Mouse (Mus musculus): Measurements from ENCODE around the gene Itga9. TPM values are rescaled to one million over a fixed set of nuclear protein-coding genes. Genes with fewer than 3 reads are reported as not detected.

The Itga9 gene
- polyA plus RNA-seq, 1 experiment from 2014 or later, result 0.48 TPM

DNA sequence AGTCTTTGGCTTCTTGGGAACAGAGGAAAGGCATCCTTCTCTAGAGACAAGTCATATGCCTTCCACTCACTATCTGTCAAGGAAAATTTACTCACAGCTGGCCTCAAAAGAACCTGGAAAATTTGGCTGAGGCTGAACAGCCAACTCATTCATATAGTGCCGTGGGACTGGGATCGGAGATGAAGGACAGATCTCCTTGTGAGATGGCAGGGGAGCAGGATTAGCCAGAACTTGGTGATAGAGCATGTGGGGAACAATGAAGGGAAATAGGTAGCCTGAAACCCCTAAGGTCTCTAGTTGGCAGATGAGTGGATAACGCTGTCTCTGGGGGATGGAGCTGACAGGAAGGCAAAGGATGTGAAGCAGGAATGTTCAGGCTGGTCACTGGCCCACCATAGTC, 132.6 kb downstream of the Itga9 start:
- Histone ChIP-seq H3K9ac (no peak overlapping the region), H3K4me3 (no peak overlapping the region), H3K9me3 (replicated peaks) (no peaks in the 10 kb centered on the region), H3K27me3 (no peaks in the 10 kb centered on the region), H3K4me1 (no peaks in the 10 kb centered on the region), H3K4me2 (no peak overlapping the region), H3K36me3 (ENCODE audit: poor library complexity, severe bottlenecking) (no peaks in the 10 kb centered on the region), H3K27ac (no peak overlapping the region)
- ATAC-seq, result no peak
- 91% methylated on average over 3 of the region's 3 CpGs for WGBS

DNA sequence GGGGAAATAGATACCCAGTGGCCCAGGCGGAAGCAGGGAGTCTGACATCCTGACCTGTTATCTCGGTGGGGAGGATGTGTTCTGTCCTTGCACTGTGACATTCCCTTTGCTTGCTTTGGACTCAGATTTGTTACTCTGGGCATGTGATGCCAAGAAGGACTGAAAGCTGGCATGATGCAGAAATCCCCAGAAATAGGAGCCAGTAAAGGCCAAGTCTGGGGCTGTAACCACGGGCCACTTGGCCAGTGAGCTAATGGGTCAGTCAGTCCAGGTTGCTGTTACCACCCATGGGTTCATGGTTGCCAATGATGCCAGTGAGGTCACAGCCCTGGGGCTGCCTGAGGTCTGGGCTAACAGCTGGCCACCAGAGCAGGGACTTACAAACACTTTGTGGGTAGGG, 133.2 kb downstream of the Itga9 start:
- Histone ChIP-seq H3K9me3 (replicated peaks) (no peaks in the 10 kb centered on the region), H3K27me3 (no peaks in the 10 kb centered on the region), H3K36me3 (ENCODE audit: poor library complexity, severe bottlenecking) (no peaks in the 10 kb centered on the region), H3K27ac (no peak overlapping the region), H3K4me3 (no peak overlapping the region), H3K4me2 (no peak overlapping the region), H3K4me1 (no peaks in the 10 kb centered on the region), H3K9ac (no peak overlapping the region)
- ATAC-seq, result no peak
- WGBS, result 90% methylated on average over 3 of the region's 3 CpGs

DNA sequence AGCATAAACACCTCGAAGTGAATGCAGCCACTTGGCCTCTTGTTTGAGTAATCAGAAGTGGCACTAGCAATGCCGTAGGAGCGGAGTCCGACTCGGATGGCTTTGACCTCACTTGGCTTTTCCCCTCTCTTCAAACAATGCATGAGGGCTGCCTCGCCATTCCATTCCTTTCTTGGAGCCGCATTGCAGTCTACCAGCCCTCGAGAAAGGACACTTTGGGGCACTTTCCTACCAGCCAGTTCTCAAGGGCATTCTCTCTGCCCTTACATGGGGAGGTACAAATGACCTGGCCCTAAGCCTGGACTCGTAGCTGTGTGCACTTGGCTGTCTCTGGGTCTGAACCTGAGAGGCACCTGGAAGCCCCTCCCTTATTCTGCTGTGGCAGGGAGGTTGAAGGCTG, 134.8 kb downstream of the Itga9 start:
- H3K4me3 ChIP-seq, result no peak overlapping the region
- no peak overlapping the region for H3K9ac ChIP-seq
- ATAC-seq, result no peak
- H3K4me2 ChIP-seq, result no peak overlapping the region
- H3K4me1 ChIP-seq, result no peaks in the 10 kb centered on the region
- H3K9me3 ChIP-seq (replicated peaks), result no peaks in the 10 kb centered on the region; the same call in 1 of the 2 replicates
- H3K27me3 ChIP-seq, result no peaks in the 10 kb centered on the region
- WGBS, result 77% methylated on average over 9 of the region's 9 CpGs
- H3K36me3 ChIP-seq (ENCODE audit: poor library complexity, severe bottlenecking), result no peaks in the 10 kb centered on the region
- no peak overlapping the region for H3K27ac ChIP-seq

DNA sequence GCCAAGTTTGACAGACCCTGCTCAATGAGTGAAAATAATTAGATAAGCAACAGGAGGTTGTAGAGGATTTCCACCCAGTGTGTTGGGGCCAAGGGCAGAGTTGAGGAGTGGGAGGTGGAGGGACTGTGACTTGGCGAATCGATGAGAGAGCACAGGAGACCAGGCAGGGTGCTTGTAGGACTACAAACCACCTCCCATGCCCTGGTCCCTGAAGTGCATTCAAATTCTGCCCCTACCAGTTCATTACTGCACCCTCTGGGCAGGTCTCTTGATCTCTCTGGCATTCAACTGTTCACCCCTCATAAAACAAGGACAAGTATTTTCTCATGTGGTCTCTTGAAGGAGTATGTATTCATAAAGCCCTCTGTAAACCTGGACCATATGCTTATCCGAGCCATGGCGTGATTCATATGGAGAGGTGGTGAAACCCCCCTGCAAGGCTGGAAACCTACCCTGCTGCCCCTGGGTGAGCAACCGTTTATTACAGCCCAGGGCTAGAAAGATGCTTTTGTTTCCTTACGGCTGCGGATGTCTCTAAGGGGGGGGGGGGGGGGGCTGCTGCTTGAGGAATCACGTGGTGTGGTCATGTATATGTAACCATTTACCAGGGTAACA, 143.0 kb downstream of the Itga9 start:
- no peak overlapping the region for H3K4me2 ChIP-seq
- no peaks in the 10 kb centered on the region for H3K4me1 ChIP-seq
- H3K4me3 ChIP-seq, result no peak overlapping the region
- no peaks in the 10 kb centered on the region; the same call in 1 of the 2 replicates for H3K9me3 ChIP-seq (replicated peaks)
- H3K9ac ChIP-seq, result no peak overlapping the region
- ATAC-seq, result no peak
- H3K27me3 ChIP-seq, result no peaks in the 10 kb centered on the region
- no peaks in the 10 kb centered on the region for H3K36me3 ChIP-seq (ENCODE audit: poor library complexity, severe bottlenecking)
- H3K27ac ChIP-seq, result no peak overlapping the region
- 68% methylated on average over 8 of the region's 8 CpGs for WGBS

DNA sequence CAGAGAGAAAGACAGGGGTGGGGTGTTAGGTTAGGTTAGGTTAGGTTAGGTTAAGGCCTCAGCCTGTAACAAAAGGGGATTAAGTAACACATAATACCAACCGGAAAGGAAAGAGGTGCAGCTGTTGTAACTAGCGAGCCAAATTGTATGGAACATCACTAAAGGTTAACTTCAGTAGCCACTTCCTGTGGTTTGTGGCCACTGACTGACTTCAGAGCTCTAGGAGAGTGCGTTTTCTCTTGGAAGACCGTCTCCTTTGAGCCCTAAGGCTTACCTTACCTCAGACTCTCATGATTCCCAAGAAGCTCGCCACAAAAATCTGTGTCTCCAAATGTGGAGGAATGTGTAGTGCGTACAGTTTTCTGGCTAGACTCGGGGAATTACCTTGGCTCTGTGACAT, 144.3 kb downstream of the Itga9 start:
- Histone ChIP-seq H3K27ac (no peak overlapping the region), H3K9me3 (replicated peaks) (no peaks in the 10 kb centered on the region), H3K4me1 (no peaks in the 10 kb centered on the region), H3K36me3 (ENCODE audit: poor library complexity, severe bottlenecking) (no peaks in the 10 kb centered on the region), H3K4me3 (no peak overlapping the region), H3K4me2 (no peak overlapping the region), H3K9ac (no peak overlapping the region), H3K27me3 (no peaks in the 10 kb centered on the region)
- ATAC-seq, result no peak
- WGBS, result 79% methylated on average over 7 of the region's 7 CpGs

DNA sequence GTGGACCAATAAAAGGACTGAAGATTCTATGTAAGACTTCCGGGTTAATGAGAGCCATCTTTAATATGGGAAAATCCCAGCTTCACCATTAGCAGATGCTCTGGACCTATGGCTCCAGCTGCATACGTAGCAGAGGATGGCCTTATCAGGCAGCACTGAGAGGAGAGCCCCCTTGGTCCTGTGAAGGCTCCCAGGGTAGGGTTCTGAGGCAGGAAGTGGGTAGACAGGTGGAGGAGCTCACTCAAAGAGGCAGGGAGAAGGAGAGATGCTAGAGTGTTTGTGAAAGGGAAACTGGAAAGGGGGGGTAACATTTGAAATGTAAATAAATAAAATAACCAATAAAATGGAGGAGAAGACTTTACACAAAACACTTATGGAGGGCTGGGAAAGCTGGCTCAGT, 145.9 kb downstream of the Itga9 start:
- Histone ChIP-seq H3K9me3 (replicated peaks) (no peaks in the 10 kb centered on the region), H3K27me3 (no peaks in the 10 kb centered on the region), H3K27ac (no peak overlapping the region), H3K36me3 (ENCODE audit: poor library complexity, severe bottlenecking) (no peaks in the 10 kb centered on the region), H3K4me3 (no peak overlapping the region), H3K4me2 (no peak overlapping the region), H3K9ac (no peak overlapping the region), H3K4me1 (no peaks in the 10 kb centered on the region)
- 91% methylated on average over 2 of the region's 2 CpGs for WGBS
- no peak for ATAC-seq

DNA sequence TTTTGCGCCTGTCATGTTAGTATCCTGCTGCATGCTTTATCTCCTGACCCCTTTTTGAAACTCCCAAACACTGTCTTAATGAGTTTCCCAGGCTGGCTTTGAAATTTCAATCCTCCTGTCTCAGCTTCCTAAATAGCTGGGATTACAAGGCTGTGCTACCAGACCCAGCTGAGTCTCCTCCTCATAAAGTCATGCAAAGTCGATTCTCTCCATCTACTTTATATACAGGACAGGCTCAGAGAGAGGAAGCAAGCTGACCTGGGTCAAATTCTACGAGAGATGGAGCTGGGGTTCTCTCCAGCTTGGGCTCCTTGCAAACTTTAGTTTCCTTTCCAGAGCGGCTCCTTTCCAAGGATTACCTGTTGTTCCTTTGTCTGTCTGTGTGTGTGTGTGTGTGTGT, 153.0 kb downstream of the Itga9 start:
- Histone ChIP-seq H3K27ac (no peak overlapping the region), H3K4me1 (peaks cover 12% of the 10 kb centered on the region), H3K4me3 (no peak overlapping the region), H3K36me3 (ENCODE audit: poor library complexity, severe bottlenecking) (no peaks in the 10 kb centered on the region), H3K4me2 (no peak overlapping the region), H3K9ac (no peak overlapping the region), H3K27me3 (no peaks in the 10 kb centered on the region), H3K9me3 (replicated peaks) (no peaks in the 10 kb centered on the region)
- 71% methylated on average over 4 of the region's 4 CpGs for WGBS
- ATAC-seq, result no peak

DNA sequence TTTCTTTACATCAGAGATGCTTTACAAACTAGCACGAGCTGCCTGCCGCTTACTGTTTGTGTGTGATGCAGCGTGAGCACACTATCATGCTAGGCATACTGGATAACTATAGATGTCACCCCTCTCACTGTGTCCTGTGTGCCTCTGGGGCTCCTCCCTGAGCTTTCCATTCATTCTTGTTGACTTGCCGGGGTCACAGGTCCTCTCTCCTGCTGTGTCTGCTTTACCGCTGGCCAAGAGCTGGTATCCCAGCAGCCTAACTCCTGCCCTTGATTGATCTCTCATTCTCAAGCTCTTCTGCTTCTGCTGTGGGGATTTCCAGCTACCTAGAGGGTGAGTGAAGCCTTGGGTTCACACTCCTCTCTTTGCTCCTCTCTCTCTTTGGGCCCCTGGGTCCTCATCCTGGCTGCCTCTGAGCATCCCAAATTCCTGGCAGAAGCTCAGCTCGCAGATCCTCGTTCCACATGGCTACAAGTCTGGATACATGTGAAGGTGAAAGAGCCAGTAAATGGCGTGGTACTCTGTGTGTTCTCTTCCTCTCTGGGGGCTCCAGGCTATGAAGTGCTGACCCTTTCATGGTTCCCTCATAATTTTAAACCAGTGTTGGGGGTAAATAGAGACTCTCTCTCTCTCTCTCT, 155.6 kb downstream of the Itga9 start:
- H3K27ac ChIP-seq, result no peak overlapping the region
- no peaks in the 10 kb centered on the region for H3K27me3 ChIP-seq
- no peak for ATAC-seq
- H3K4me1 ChIP-seq, result peaks cover 12% of the 10 kb centered on the region
- H3K9ac ChIP-seq, result no peak overlapping the region
- no peaks in the 10 kb centered on the region for H3K36me3 ChIP-seq (ENCODE audit: poor library complexity, severe bottlenecking)
- no peak overlapping the region for H3K4me3 ChIP-seq
- WGBS, result 55% methylated on average over 8 of the region's 8 CpGs
- no peaks in the 10 kb centered on the region for H3K9me3 ChIP-seq (replicated peaks)
- H3K4me2 ChIP-seq, result no peak overlapping the region

DNA sequence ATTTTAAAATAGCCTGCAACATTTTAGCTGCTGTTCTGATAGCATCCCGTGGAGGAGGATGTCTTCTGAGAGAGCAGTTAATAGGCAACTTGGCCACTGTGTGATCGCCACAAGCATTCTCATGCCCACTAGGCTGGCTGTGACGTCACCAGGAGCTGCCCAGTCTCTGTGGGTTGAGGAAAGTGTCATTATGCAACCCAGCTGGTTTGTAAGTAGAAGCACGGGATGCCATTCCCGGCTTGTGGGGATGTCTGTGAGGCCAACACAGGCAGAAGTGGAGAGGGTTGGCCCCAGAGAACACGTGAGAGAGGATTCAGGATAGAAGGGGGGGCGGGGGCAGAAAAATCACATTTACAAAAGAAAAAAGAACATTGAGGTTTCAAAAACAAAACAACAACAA, 156.3 kb downstream of the Itga9 start:
- Histone ChIP-seq H3K9ac (no peak overlapping the region), H3K4me1 (peaks cover 12% of the 10 kb centered on the region), H3K4me3 (no peak overlapping the region), H3K36me3 (ENCODE audit: poor library complexity, severe bottlenecking) (no peaks in the 10 kb centered on the region), H3K4me2 (no peak overlapping the region), H3K27me3 (no peaks in the 10 kb centered on the region), H3K27ac (no peak overlapping the region), H3K9me3 (replicated peaks) (no peaks in the 10 kb centered on the region)
- 0 out of 2 replicates have a peak, but pooled peaks have one; percentile 33 for ATAC-seq
- WGBS, result 33% methylated on average over 7 of the region's 7 CpGs

DNA sequence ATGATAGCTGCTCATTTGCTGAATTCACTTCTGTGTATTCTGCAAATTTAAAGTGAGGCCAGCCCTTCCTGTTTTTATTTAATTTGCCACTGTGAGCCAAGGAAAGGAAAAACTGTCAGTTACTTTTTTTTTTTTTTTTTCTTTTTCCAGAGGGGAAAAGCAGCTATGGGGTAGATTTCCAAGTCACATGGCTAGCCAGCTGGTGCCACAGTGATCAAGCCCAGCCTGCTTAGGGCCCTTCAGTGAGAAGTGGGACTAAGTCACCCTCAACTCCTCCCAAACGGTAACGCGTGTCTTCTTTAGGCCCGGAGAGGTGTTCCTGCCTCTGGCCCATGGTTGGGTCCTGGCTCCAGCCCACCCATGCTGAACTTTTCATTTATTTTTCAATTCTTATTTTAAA, 156.7 kb downstream of the Itga9 start:
- 83% methylated on average over 4 of the region's 4 CpGs for WGBS
- H3K4me1 ChIP-seq, result peaks cover 12% of the 10 kb centered on the region
- peak; percentile 59; the same call in 1 of the 2 replicates for ATAC-seq
- H3K4me3 ChIP-seq, result no peak overlapping the region
- no peaks in the 10 kb centered on the region for H3K36me3 ChIP-seq (ENCODE audit: poor library complexity, severe bottlenecking)
- H3K9ac ChIP-seq, result no peak overlapping the region
- H3K4me2 ChIP-seq, result no peak overlapping the region
- no peaks in the 10 kb centered on the region for H3K27me3 ChIP-seq
- no peak overlapping the region for H3K27ac ChIP-seq
- H3K9me3 ChIP-seq (replicated peaks), result no peaks in the 10 kb centered on the region

DNA sequence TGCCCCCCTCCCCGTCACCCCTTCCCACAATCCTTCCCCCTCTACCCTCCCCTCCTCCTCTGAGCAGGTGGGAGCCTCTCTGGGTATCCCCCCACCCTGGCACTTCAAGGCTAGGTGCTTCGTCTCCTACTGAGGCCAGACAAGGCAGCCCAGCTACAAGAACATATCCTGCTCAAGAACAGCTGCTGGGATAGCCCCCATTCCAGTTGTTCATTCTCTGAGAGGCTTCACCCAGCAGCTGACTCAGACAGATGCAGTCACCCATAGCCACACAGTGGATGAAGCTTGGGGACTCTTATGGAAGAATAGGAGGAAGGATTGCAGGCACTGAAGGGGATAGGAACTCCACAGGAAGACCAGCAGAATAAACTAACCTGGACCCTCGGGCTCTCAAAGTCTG, 157.2 kb downstream of the Itga9 start:
- no peaks in the 10 kb centered on the region for H3K9me3 ChIP-seq (replicated peaks)
- 0 out of 2 replicates have a peak, but pooled peaks have one; percentile 21 for ATAC-seq
- no peak overlapping the region for H3K27ac ChIP-seq
- no peaks in the 10 kb centered on the region for H3K27me3 ChIP-seq
- 76% methylated on average over 3 of the region's 3 CpGs for WGBS
- H3K36me3 ChIP-seq (ENCODE audit: poor library complexity, severe bottlenecking), result no peaks in the 10 kb centered on the region
- H3K4me2 ChIP-seq, result no peak overlapping the region
- H3K4me1 ChIP-seq, result peaks cover 12% of the 10 kb centered on the region
- no peak overlapping the region for H3K9ac ChIP-seq
- H3K4me3 ChIP-seq, result no peak overlapping the region

DNA sequence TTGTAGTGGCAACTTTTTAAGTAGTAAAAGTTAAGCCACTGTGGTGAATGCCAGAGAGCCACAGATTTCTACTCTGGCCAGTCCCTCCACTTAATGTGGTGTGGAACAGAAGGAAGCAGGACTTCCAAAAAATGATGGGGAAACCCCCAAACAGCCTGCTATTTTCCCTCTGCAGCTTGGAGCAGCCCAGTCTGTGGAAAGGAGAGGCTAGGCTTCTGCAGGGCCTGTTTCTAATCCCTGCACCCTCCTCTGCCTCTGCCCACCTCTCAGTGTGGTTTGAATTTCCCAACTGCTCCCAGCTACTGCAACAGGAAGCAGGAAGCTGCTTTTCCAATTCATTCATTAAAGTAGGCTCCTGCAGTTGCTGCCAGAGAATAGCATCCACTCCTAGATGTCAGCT, 158.6 kb downstream of the Itga9 start:
- no peak overlapping the region for H3K4me2 ChIP-seq
- H3K27ac ChIP-seq, result no peak overlapping the region
- no peak overlapping the region for H3K9ac ChIP-seq
- no peaks in the 10 kb centered on the region for H3K9me3 ChIP-seq (replicated peaks)
- H3K36me3 ChIP-seq (ENCODE audit: poor library complexity, severe bottlenecking), result no peaks in the 10 kb centered on the region
- peaks cover 12% of the 10 kb centered on the region for H3K4me1 ChIP-seq
- H3K4me3 ChIP-seq, result no peak overlapping the region
- H3K27me3 ChIP-seq, result no peaks in the 10 kb centered on the region
- no peak for ATAC-seq

DNA sequence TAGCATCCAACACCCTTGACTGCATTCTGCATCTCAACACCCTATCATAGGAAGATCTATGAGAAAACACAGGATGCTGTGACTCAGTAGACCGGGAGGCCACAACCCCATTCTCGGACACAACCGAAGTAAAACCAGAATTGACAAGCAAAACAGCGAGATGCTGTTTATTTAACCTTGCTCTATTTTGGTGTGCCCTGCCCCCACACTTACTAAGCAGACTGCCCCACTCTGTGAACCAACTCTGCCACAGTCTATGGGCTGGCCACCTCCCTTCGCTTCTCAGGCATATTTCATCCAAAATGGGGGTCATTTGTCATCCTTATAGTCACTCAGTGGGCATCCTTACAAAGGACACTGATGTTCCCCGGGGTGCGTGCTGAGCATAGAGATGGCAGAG, 160.5 kb downstream of the Itga9 start:
- ATAC-seq, result no peak
- Histone ChIP-seq H3K4me3 (no peak overlapping the region), H3K9ac (no peak overlapping the region), H3K4me1 (peaks cover 10% of the 10 kb centered on the region), H3K36me3 (ENCODE audit: poor library complexity, severe bottlenecking) (no peaks in the 10 kb centered on the region), H3K9me3 (replicated peaks) (no peaks in the 10 kb centered on the region), H3K27me3 (no peaks in the 10 kb centered on the region), H3K27ac (no peak overlapping the region), H3K4me2 (no peak overlapping the region)
- 93% methylated on average over 7 of the region's 7 CpGs for WGBS

Measured in forebrain, embryonic 13.5 days (tissue).